Mouse (Mus musculus) ES-E14 (cell line): ENCODE data around the gene Rsph6a. TPM values are rescaled to one million over a fixed set of nuclear protein-coding genes. Genes with fewer than 3 reads are reported as not detected.

ENCODE experiments used
- DNase-seq: peaks from one replicate; pipeline ENCODE4 v3.0.0-alpha.2; 2013; ENCODE audit warnings: low read depth, low spot score
- H3K27ac ChIP-seq: 2 replicates; pipeline ENCODE4 v1.5.1; 2012; ENCODE audit warnings: low read depth, mild to moderate bottlenecking, low read length, moderate library complexity, mixed read lengths; ENCODE audit not compliant: poor library complexity, insufficient read depth, severe bottlenecking
- H3K36me3 ChIP-seq: 2 replicates; pipeline ENCODE4 v1.6.1; 2012; ENCODE audit warnings: mild to moderate bottlenecking, low read length, moderate library complexity, mixed read lengths; ENCODE audit not compliant: control insufficient read depth, poor library complexity, insufficient read depth, severe bottlenecking
- H3K4me1 ChIP-seq, 2 experiments: fragments of 150-350 bp in 1 of 2; sonication (generic) in 1 of 2; 2 replicates each; pipeline ENCODE4 v1.6.1; 2012; ENCODE audit warnings: low read length in 2 of 2, mild to moderate bottlenecking in 1 of 2, mixed read lengths in 1 of 2; ENCODE audit not compliant: control insufficient read depth in 2 of 2, insufficient read depth in 2 of 2, poor library complexity in 1 of 2
- H3K4me3 ChIP-seq, 2 experiments: fragments of 150-350 bp in 1 of 2; sonication (generic) in 1 of 2; 2 replicates each; pipeline ENCODE4 v1.5.1; 2012; ENCODE audit warnings: low read length in 2 of 2, low read depth in 1 of 2, mild to moderate bottlenecking in 1 of 2, mixed read lengths in 1 of 2; ENCODE audit not compliant: insufficient read depth in 1 of 2, poor library complexity in 1 of 2, severe bottlenecking in 1 of 2
- H3K9ac ChIP-seq: 2 replicates; pipeline ENCODE4 v1.6.1; 2012; ENCODE audit warnings: low read depth, mild to moderate bottlenecking, low read length, mixed read lengths; ENCODE audit not compliant: poor library complexity, insufficient read depth, severe bottlenecking
- H3K9me3 ChIP-seq: fragments of 150-350 bp; sonication (generic); 2 replicates; pipeline ENCODE4 v1.6.1; 2012; ENCODE audit warnings: low read depth, mild to moderate bottlenecking, low read length; ENCODE audit not compliant: control insufficient read depth, insufficient read depth
- CHD2 ChIP-seq: IDR thresholded peaks from 2 replicates; pipeline ENCODE4 v1.6.1; 2014; ENCODE audit warnings: mild to moderate bottlenecking, low read depth, low read length, inconsistent platforms
- HCFC1 ChIP-seq: IDR thresholded peaks from 2 replicates; pipeline ENCODE4 v1.6.1; 2012; ENCODE audit warnings: low read length, inconsistent platforms, borderline replicate concordance; ENCODE audit not compliant: insufficient read depth
- MAFK ChIP-seq: IDR thresholded peaks from 2 replicates; pipeline ENCODE4 v1.6.1; 2014; ENCODE audit warnings: mild to moderate bottlenecking, low read depth, low read length, inconsistent platforms; ENCODE audit not compliant: insufficient read depth
- ZC3H11A ChIP-seq: IDR thresholded peaks from 2 replicates; pipeline ENCODE4 v1.6.1; 2012; ENCODE audit warnings: low read depth, mild to moderate bottlenecking, inconsistent platforms, low read length, borderline replicate concordance
- ZNF384 ChIP-seq: IDR thresholded peaks from 2 replicates; pipeline ENCODE4 v1.6.1; 2012; ENCODE audit warnings: low read depth, low read length, inconsistent platforms
- in situ Hi-C, 2 experiments: fragments of 600-800 bp; cut with MboI; formaldehyde crosslinking; loops; one replicate each; pipeline ENCODE4 v1.15.1; 2025; ENCODE audit warnings: low sequenced_read_pairs in 2 of 2, inconsistent platforms in 1 of 2; ENCODE audit not compliant: unreplicated experiment in 2 of 2
- total RNA-seq: library from RNA; depleted of rRNA; stranded (reverse); fragments of 300-350 nt; gene quantifications from 2 replicates; pipeline ENCODE4 v1.2.3, GENCODE M21; 2012

The Rsph6a gene
- total RNA-seq, 1 experiment: 0.94 TPM

DNA sequence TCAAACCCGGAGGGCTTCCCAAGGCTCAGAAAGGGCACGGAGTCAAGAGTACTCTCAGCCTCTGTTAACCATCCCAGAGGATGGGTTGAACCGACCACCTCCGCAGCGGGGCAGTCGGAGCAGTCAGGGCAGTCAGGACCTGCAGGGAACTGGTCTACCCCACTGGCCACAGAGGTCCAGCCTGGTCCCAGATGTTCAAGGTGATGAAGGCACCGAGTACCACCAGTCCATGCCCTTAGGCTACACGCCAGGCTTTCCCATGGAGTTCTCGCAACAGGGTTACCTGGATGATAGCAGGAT, 237 bp downstream of the Rsph6a start:
- no peak overlapping the region for H3K9ac ChIP-seq
- peaks cover 0 to 8% of the 10 kb centered on the region in 2 experiments; a peak in 1 of 4 replicates for H3K4me1 ChIP-seq
- TF ChIP-seq MAFK (no peak), ZC3H11A (no peak), CHD2 (no peak), ZNF384 (no peak), HCFC1 (no peak)
- no peaks in the 10 kb centered on the region for H3K9me3 ChIP-seq
- H3K36me3 ChIP-seq: peaks cover 29% of the 10 kb centered on the region
- DNase-seq: no peak
- no peak overlapping the region for H3K27ac ChIP-seq
- H3K4me3 ChIP-seq: no peak overlapping the region
- in situ Hi-C loops: no loop called here

DNA sequence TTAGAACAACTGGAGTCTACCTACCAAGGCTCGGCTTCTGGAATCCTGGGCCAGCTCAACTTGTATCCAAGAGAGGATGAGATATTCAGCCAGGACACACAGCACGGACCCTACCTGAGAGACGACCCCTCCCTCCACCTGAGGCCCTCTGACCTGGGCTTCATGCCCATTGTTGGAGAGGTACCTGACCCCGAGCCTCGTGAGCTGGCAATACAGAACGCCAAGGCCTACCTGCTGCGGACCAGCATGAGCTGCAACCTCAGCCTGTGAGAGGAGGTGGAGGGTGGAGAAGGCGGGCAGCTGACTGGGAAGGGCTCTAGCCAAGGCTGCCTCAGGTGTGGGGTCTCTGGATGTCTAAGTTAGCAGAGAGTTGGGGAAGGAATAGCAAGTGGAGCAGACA, 618 bp downstream of the Rsph6a start:
- Histone ChIP-seq H3K27ac (no peak overlapping the region), H3K36me3 (peaks cover 25% of the 10 kb centered on the region), H3K9ac (no peak overlapping the region), H3K4me3 (no peak overlapping the region), H3K4me1 (peaks cover 0 to 8% of the 10 kb centered on the region in 2 experiments; a peak in 1 of 4 replicates), H3K9me3 (no peaks in the 10 kb centered on the region)
- in situ Hi-C loops: no loop called here
- TF ChIP-seq ZC3H11A: no peak
- no peak for TF ChIP-seq CHD2
- TF ChIP-seq HCFC1: no peak
- TF ChIP-seq ZNF384: no peak
- no peak for TF ChIP-seq MAFK
- DNase-seq: no peak

- Histone ChIP-seq H3K4me3 (no peak overlapping the region), H3K27ac (no peak overlapping the region), H3K4me1 (peaks cover 0 to 8% of the 10 kb centered on the region in 2 experiments; a peak in 1 of 4 replicates), H3K9ac (no peak overlapping the region), H3K9me3 (no peaks in the 10 kb centered on the region), H3K36me3 (peaks cover 6% of the 10 kb centered on the region; the same call in 1 of the 2 replicates)
- DNase-seq: no peak
- in situ Hi-C loops: no loop called here
- TF ChIP-seq MAFK: no peak
- no peak for TF ChIP-seq CHD2
- no peak for TF ChIP-seq ZNF384
- TF ChIP-seq ZC3H11A: no peak
- no peak for TF ChIP-seq HCFC1
These were observed 2.9 kb downstream of the Rsph6a start for GRCm38 (mm10) chr7:19057405-19057804.

GRCm38 (mm10) chr7:19065896-19066295, 11.4 kb downstream of the Rsph6a start:
- DNase-seq: no peak
- Histone ChIP-seq H3K9me3 (no peaks in the 10 kb centered on the region), H3K4me1 (peaks cover 0 to 5% of the 10 kb centered on the region in 2 experiments; a peak in 1 of 4 replicates), H3K4me3 (peak overlapping the region; percentile 41 to 49; a peak in 3 of 4 replicates), H3K36me3 (no peaks in the 10 kb centered on the region), H3K9ac (0 out of 2 replicates have a peak overlapping the region, but pooled peaks have one; percentile 2), H3K27ac (no peak overlapping the region)
- no peak for TF ChIP-seq ZC3H11A
- TF ChIP-seq MAFK: no peak
- no peak for TF ChIP-seq CHD2
- TF ChIP-seq HCFC1: no peak
- no peak for TF ChIP-seq ZNF384
- in situ Hi-C loops: no loop called here

GRCm38 (mm10) chr7:19067063-19067462, 12.6 kb downstream of the Rsph6a start:
- Histone ChIP-seq H3K36me3 (no peaks in the 10 kb centered on the region), H3K9me3 (no peaks in the 10 kb centered on the region), H3K4me1 (peaks cover 0 to 5% of the 10 kb centered on the region in 2 experiments; a peak in 1 of 4 replicates), H3K27ac (no peak overlapping the region), H3K9ac (no peak overlapping the region), H3K4me3 (peak overlapping the region in 1 of 2 experiments; percentile 25; a peak in 1 of 4 replicates)
- in situ Hi-C loops: no loop called here
- TF ChIP-seq ZNF384: no peak
- TF ChIP-seq ZC3H11A: no peak
- no peak for TF ChIP-seq HCFC1
- TF ChIP-seq MAFK: no peak
- TF ChIP-seq CHD2: no peak
- no peak for DNase-seq
